Mouse (Mus musculus) forebrain, embryonic 13.5 days (tissue): ENCODE data around the gene Rab31. TPM values are rescaled to one million over a fixed set of nuclear protein-coding genes. Genes with fewer than 3 reads are reported as not detected.

ENCODE experiments used
- ATAC-seq: fragments of 200-750 bp; cut with Nextera tagmentation; 2 replicates; pipeline ENCODE4 v1.8.0; 2017
- H3K27ac ChIP-seq: fragments of 300-500 bp; sonication (generic); 2 replicates; pipeline ENCODE4 v1.5.1; 2015; ENCODE audit warnings: inconsistent platforms, mild to moderate bottlenecking, moderate library complexity
- H3K27me3 ChIP-seq: fragments of 300-500 bp; sonication (generic); 2 replicates; pipeline ENCODE4 v1.6.1; 2015; ENCODE audit warnings: mild to moderate bottlenecking, inconsistent platforms
- H3K36me3 ChIP-seq: fragments of 300-500 bp; sonication (generic); 2 replicates; pipeline ENCODE4 v1.6.1; 2015; ENCODE audit warnings: mild to moderate bottlenecking, inconsistent platforms; ENCODE audit not compliant: poor library complexity, severe bottlenecking
- H3K4me1 ChIP-seq: fragments of 300-500 bp; sonication (generic); 2 replicates; pipeline ENCODE4 v1.6.1; 2015; ENCODE audit warnings: inconsistent platforms
- H3K4me2 ChIP-seq: fragments of 300-500 bp; sonication (generic); 2 replicates; pipeline ENCODE4 v1.6.1; 2015; ENCODE audit warnings: inconsistent platforms, mild to moderate bottlenecking, moderate library complexity
- H3K4me3 ChIP-seq: fragments of 300-500 bp; sonication (generic); 2 replicates; pipeline ENCODE4 v1.5.1; 2015; ENCODE audit warnings: mild to moderate bottlenecking, inconsistent platforms
- H3K9ac ChIP-seq: fragments of 300-500 bp; sonication (generic); 2 replicates; pipeline ENCODE4 v1.6.1; 2015; ENCODE audit warnings: mild to moderate bottlenecking, inconsistent platforms
- H3K9me3 ChIP-seq: fragments of 300-500 bp; sonication (generic); replicated peaks from 2 replicates; pipeline ENCODE4 v1.6.1; 2016; ENCODE audit warnings: inconsistent platforms
- WGBS: fragments of 180-500 bp; shearing (Covaris S2); methylation state at CpG from one replicate; pipeline ENCODE4 v1.1.7; 2015; 5-methylcytosine and 5-hydroxymethylcytosine counted together
- polyA plus RNA-seq: library from polyadenylated mRNA; unstranded; fragments of >200 nt; fragmentation: Nextera tagmentation; extraction: Ambion mirVana; gene quantifications from 2 replicates; pipeline ENCODE4 v1.2.1, GENCODE M21; 2015

Rab31 gene
- polyA plus RNA-seq, 1 experiment from 2014 or later, result 66.6 TPM

- ATAC-seq, result no peak
- Histone ChIP-seq H3K27ac (no peak overlapping the region), H3K9ac (no peak overlapping the region), H3K27me3 (no peaks in the 10 kb centered on the region), H3K4me3 (no peak overlapping the region), H3K9me3 (no peaks in the 10 kb centered on the region), H3K36me3 (no peaks in the 10 kb centered on the region), H3K4me1 (0 out of 2 replicates have a peak, but pooled peaks cover 4% of the 10 kb centered on the region), H3K4me2 (no peak overlapping the region)
- 74% methylated on average over 16 of the region's 16 CpGs for WGBS
Measured at GRCm38 (mm10) chr17:65729945-65730741, 42.4 kb downstream of the Rab31 start.

GRCm38 (mm10) chr17:65726755-65727154 is 45.8 kb downstream of the Rab31 start:
- 82% methylated on average over 5 of the region's 5 CpGs for WGBS
- Histone ChIP-seq H3K4me2 (no peak overlapping the region), H3K27me3 (no peaks in the 10 kb centered on the region), H3K4me3 (no peak overlapping the region), H3K27ac (no peak overlapping the region), H3K9ac (no peak overlapping the region), H3K4me1 (0 out of 2 replicates have a peak, but pooled peaks cover 4% of the 10 kb centered on the region), H3K9me3 (no peaks in the 10 kb centered on the region), H3K36me3 (no peaks in the 10 kb centered on the region)
- ATAC-seq, result no peak

GRCm38 (mm10) chr17:65726274-65726673 is 46.3 kb downstream of the Rab31 start:
- Histone ChIP-seq H3K4me2 (no peak overlapping the region), H3K27ac (no peak overlapping the region), H3K9me3 (no peaks in the 10 kb centered on the region), H3K27me3 (no peaks in the 10 kb centered on the region), H3K9ac (no peak overlapping the region), H3K4me3 (no peak overlapping the region), H3K4me1 (0 out of 2 replicates have a peak, but pooled peaks cover 4% of the 10 kb centered on the region), H3K36me3 (peaks cover 3% of the 10 kb centered on the region; the same call in 1 of the 2 replicates)
- WGBS, result 85% methylated on average over 6 of the region's 6 CpGs
- 0 out of 2 replicates have a peak, but pooled peaks have one; percentile 10 for ATAC-seq

GRCm38 (mm10) chr17:65725814-65726213 is 46.7 kb downstream of the Rab31 start:
- no peak for ATAC-seq
- WGBS, result 47% methylated on average over 2 of the region's 2 CpGs
- no peak overlapping the region for H3K27ac ChIP-seq

GRCm38 (mm10) chr17:65725381-65725780 is 47.2 kb downstream of the Rab31 start:
- ATAC-seq, result no peak
- Histone ChIP-seq H3K36me3 (peaks cover 9% of the 10 kb centered on the region), H3K9me3 (no peaks in the 10 kb centered on the region), H3K4me3 (no peak overlapping the region), H3K27me3 (no peaks in the 10 kb centered on the region), H3K4me2 (no peak overlapping the region), H3K27ac (no peak overlapping the region), H3K9ac (no peak overlapping the region), H3K4me1 (0 out of 2 replicates have a peak, but pooled peaks cover 4% of the 10 kb centered on the region)
- WGBS, result 19% methylated on average over 8 of the region's 8 CpGs

More at GRCm38 (mm10) chr17:65725814-65726213, 46.7 kb downstream of the Rab31 start:
- H3K4me2 ChIP-seq, result no peak overlapping the region
- no peak overlapping the region for H3K4me3 ChIP-seq
- H3K36me3 ChIP-seq, result peaks cover 5% of the 10 kb centered on the region; the same call in 1 of the 2 replicates
- H3K4me1 ChIP-seq, result 0 out of 2 replicates have a peak, but pooled peaks cover 4% of the 10 kb centered on the region
- H3K9ac ChIP-seq, result no peak overlapping the region
- H3K27me3 ChIP-seq, result no peaks in the 10 kb centered on the region
- H3K9me3 ChIP-seq, result no peaks in the 10 kb centered on the region

GRCm38 (mm10) chr17:65724254-65724653 is 48.3 kb downstream of the Rab31 start:
- Histone ChIP-seq H3K9ac (no peak overlapping the region), H3K27me3 (no peaks in the 10 kb centered on the region), H3K27ac (no peak overlapping the region), H3K4me3 (no peak overlapping the region), H3K36me3 (peaks cover 19% of the 10 kb centered on the region), H3K4me2 (no peak overlapping the region), H3K4me1 (0 out of 2 replicates have a peak, but pooled peaks cover 4% of the 10 kb centered on the region), H3K9me3 (no peaks in the 10 kb centered on the region)
- 91% methylated on average over 11 of the region's 11 CpGs for WGBS
- ATAC-seq, result no peak

GRCm38 (mm10) chr17:65723633-65724032 is 48.9 kb downstream of the Rab31 start:
- H3K9me3 ChIP-seq, result no peaks in the 10 kb centered on the region
- H3K4me2 ChIP-seq, result no peak overlapping the region
- no peak overlapping the region for H3K27ac ChIP-seq
- 0 out of 2 replicates have a peak, but pooled peaks cover 4% of the 10 kb centered on the region for H3K4me1 ChIP-seq
- H3K36me3 ChIP-seq, result peaks cover 19% of the 10 kb centered on the region
- H3K4me3 ChIP-seq, result no peak overlapping the region
- ATAC-seq, result no peak
- H3K9ac ChIP-seq, result no peak overlapping the region
- 96% methylated on average over 8 of the region's 8 CpGs for WGBS
- H3K27me3 ChIP-seq, result no peaks in the 10 kb centered on the region

- Histone ChIP-seq H3K27ac (no peak overlapping the region), H3K4me3 (no peak overlapping the region), H3K4me2 (no peak overlapping the region), H3K27me3 (no peaks in the 10 kb centered on the region), H3K9ac (no peak overlapping the region), H3K4me1 (0 out of 2 replicates have a peak, but pooled peaks cover 4% of the 10 kb centered on the region), H3K9me3 (no peaks in the 10 kb centered on the region), H3K36me3 (peaks cover 23% of the 10 kb centered on the region)
- ATAC-seq, result no peak
Measured at GRCm38 (mm10) chr17:65721330-65721729, 51.2 kb downstream of the Rab31 start.

- H3K36me3 ChIP-seq, result peaks cover 27% of the 10 kb centered on the region
- H3K27me3 ChIP-seq, result no peaks in the 10 kb centered on the region
- no peaks in the 10 kb centered on the region for H3K4me1 ChIP-seq
- H3K9ac ChIP-seq, result no peak overlapping the region
- H3K9me3 ChIP-seq, result no peaks in the 10 kb centered on the region
- WGBS, result 97% methylated on average over 5 of the region's 5 CpGs
- ATAC-seq, result no peak
- no peak overlapping the region for H3K27ac ChIP-seq
- H3K4me3 ChIP-seq, result no peak overlapping the region
- H3K4me2 ChIP-seq, result no peak overlapping the region
Measured at GRCm38 (mm10) chr17:65719826-65720225, 52.7 kb downstream of the Rab31 start.

GRCm38 (mm10) chr17:65718578-65718977 is 54.0 kb downstream of the Rab31 start:
- Histone ChIP-seq H3K27me3 (no peaks in the 10 kb centered on the region), H3K9me3 (no peaks in the 10 kb centered on the region), H3K36me3 (peaks cover 27% of the 10 kb centered on the region), H3K9ac (no peak overlapping the region), H3K4me1 (no peaks in the 10 kb centered on the region), H3K27ac (no peak overlapping the region), H3K4me2 (no peak overlapping the region), H3K4me3 (no peak overlapping the region)
- 97% methylated on average over 2 of the region's 2 CpGs for WGBS
- no peak for ATAC-seq

- Histone ChIP-seq H3K4me2 (no peak overlapping the region), H3K27me3 (no peaks in the 10 kb centered on the region), H3K27ac (no peak overlapping the region), H3K9me3 (no peaks in the 10 kb centered on the region), H3K4me1 (no peaks in the 10 kb centered on the region), H3K9ac (no peak overlapping the region), H3K36me3 (peaks cover 30% of the 10 kb centered on the region), H3K4me3 (no peak overlapping the region)
- no peak for ATAC-seq
- WGBS, result 88% methylated on average over 4 of the region's 4 CpGs
Measured at GRCm38 (mm10) chr17:65717658-65718199, 54.8 kb downstream of the Rab31 start.

GRCm38 (mm10) chr17:65714060-65714459 is 58.5 kb downstream of the Rab31 start:
- no peaks in the 10 kb centered on the region for H3K27me3 ChIP-seq
- no peak overlapping the region for H3K4me2 ChIP-seq
- peaks cover 34% of the 10 kb centered on the region for H3K36me3 ChIP-seq
- no peaks in the 10 kb centered on the region for H3K4me1 ChIP-seq
- H3K4me3 ChIP-seq, result no peak overlapping the region
- no peak overlapping the region for H3K9ac ChIP-seq
- 88% methylated on average over 8 of the region's 8 CpGs for WGBS
- no peak for ATAC-seq
- peaks cover 14% of the 10 kb centered on the region for H3K9me3 ChIP-seq
- H3K27ac ChIP-seq, result peak overlapping the region; percentile 31; the same call in 1 of the 2 replicates
